Mouse (Mus musculus): ENCODE results near the gene Cdc14b.

The Cdc14b gene

GRCm38 (mm10) chr13:64178746-64179652, 96.1 kb downstream of the Cdc14b start:
- no peak for DNase-seq (ENCODE audit: low read depth, low spot score)

- no peak for DNase-seq (ENCODE audit: low read depth, low spot score)
Observed at GRCm38 (mm10) chr13:64178000-64178399, 97.1 kb downstream of the Cdc14b start.

- no peak for DNase-seq (ENCODE audit: low read depth, low spot score)
Observed at GRCm38 (mm10) chr13:64169746-64170145, 105.3 kb downstream of the Cdc14b start.

GRCm38 (mm10) chr13:64163147-64163715, 111.9 kb downstream of the Cdc14b start:
- no peak for DNase-seq (ENCODE audit: low read depth, low spot score)

GRCm38 (mm10) chr13:64162626-64163025, 112.5 kb downstream of the Cdc14b start:
- DNase-seq (ENCODE audit: low read depth, low spot score): no peak

GRCm38 (mm10) chr13:64161916-64162611, 113.0 kb downstream of the Cdc14b start:
- DNase-seq (ENCODE audit: low read depth, low spot score): no peak

- peak; percentile 97 for DNase-seq (ENCODE audit: low read depth, low spot score)
Observed at GRCm38 (mm10) chr13:64161548-64161915, 113.6 kb downstream of the Cdc14b start, which contains the start of gene Habp4. Gene Habp4 (plus strand): TSS chr13:64161824.

GRCm38 (mm10) chr13:64156966-64157365, 118.1 kb downstream of the Cdc14b start:
- DNase-seq (ENCODE audit: low read depth, low spot score): no peak

GRCm38 (mm10) chr13:64155171-64155571, 119.9 kb downstream of the Cdc14b start:
- DNase-seq (ENCODE audit: low read depth, low spot score): no peak

- no peak for DNase-seq (ENCODE audit: low read depth, low spot score)
Observed at GRCm38 (mm10) chr13:64154651-64155050, 120.4 kb downstream of the Cdc14b start.

GRCm38 (mm10) chr13:64153751-64154267, 121.3 kb downstream of the Cdc14b start:
- no peak for DNase-seq (ENCODE audit: low read depth, low spot score)

- DNase-seq (ENCODE audit: low read depth, low spot score): peak; percentile 86
Observed at GRCm38 (mm10) chr13:64153083-64153682, 121.9 kb downstream of the Cdc14b start, which contains the start of gene Zfp367. Gene Zfp367 (minus strand): TSS chr13:64153202.

- no peak for DNase-seq (ENCODE audit: low read depth, low spot score)
Observed at GRCm38 (mm10) chr13:64152671-64153082, 122.4 kb downstream of the Cdc14b start.

GRCm38 (mm10) chr13:64152241-64152669, 122.8 kb downstream of the Cdc14b start:
- peak; percentile 67 for DNase-seq (ENCODE audit: low read depth, low spot score)

- no peak for DNase-seq (ENCODE audit: low read depth, low spot score)
Observed at GRCm38 (mm10) chr13:64150121-64150520, 125.0 kb downstream of the Cdc14b start.
